Mouse (Mus musculus) intestine, postnatal 0 days (tissue): ENCODE measurements around the gene Ccer2. TPM values are rescaled to one million over a fixed set of nuclear protein-coding genes. Genes with fewer than 3 reads are reported as not detected.

Source experiments
- ATAC-seq: fragments of 200-750 bp; cut with Nextera tagmentation; 2 replicates; pipeline ENCODE4 v1.8.0; 2017; ENCODE audit warnings: mild to moderate bottlenecking, moderate TSS enrichment, moderate library complexity
- H3K27ac ChIP-seq: fragments of 300-500 bp; sonication (generic); 2 replicates; pipeline ENCODE4 v1.5.1; 2014; ENCODE audit warnings: mild to moderate bottlenecking, low read depth, low read length, moderate library complexity
- H3K27me3 ChIP-seq: fragments of 300-500 bp; sonication (generic); replicated peaks from 2 replicates; pipeline ENCODE4 v1.6.1; 2014; ENCODE audit warnings: low read length, mixed read lengths; ENCODE audit not compliant: control insufficient read depth, insufficient read depth
- H3K36me3 ChIP-seq: fragments of 300-500 bp; sonication (generic); 2 replicates; pipeline ENCODE4 v1.6.1; 2014; ENCODE audit warnings: mild to moderate bottlenecking, moderate library complexity; ENCODE audit not compliant: control insufficient read depth, insufficient read depth
- H3K4me1 ChIP-seq: fragments of 300-500 bp; sonication (generic); replicated peaks from 2 replicates; pipeline ENCODE4 v1.6.1; 2014; ENCODE audit warnings: antibody characterized with exemption, low read length, mixed read lengths; ENCODE audit not compliant: control insufficient read depth, insufficient read depth
- H3K4me2 ChIP-seq: fragments of 300-500 bp; sonication (generic); replicated peaks from 2 replicates; pipeline ENCODE4 v1.6.1; 2014; ENCODE audit warnings: low read depth, mild to moderate bottlenecking, moderate library complexity
- H3K4me3 ChIP-seq: fragments of 300-500 bp; sonication (generic); 2 replicates; pipeline ENCODE4 v1.5.1; 2014; ENCODE audit warnings: low read depth, low read length
- H3K9ac ChIP-seq: fragments of 300-500 bp; sonication (generic); 2 replicates; pipeline ENCODE4 v1.6.1; 2014; ENCODE audit warnings: mild to moderate bottlenecking, low read depth, low read length
- H3K9me3 ChIP-seq: fragments of 300-500 bp; sonication (generic); 2 replicates; pipeline ENCODE4 v1.6.1; 2016; ENCODE audit warnings: mixed run types; ENCODE audit not compliant: control insufficient read depth
- CTCF ChIP-seq: sonication (generic); IDR thresholded peaks from 2 replicates; pipeline ENCODE4 v1.5.1; 2016; ENCODE audit warnings: low read depth, mild to moderate bottlenecking, control low read depth, antibody characterized with exemption, moderate library complexity
- WGBS: fragments of 180-500 bp; shearing (Covaris S2); extraction: QIAGEN DNeasy Blood & Tissue Kit; methylation state at CpG from one replicate; pipeline ENCODE4 v1.1.7; 2014; 5-methylcytosine and 5-hydroxymethylcytosine counted together
- polyA plus RNA-seq: library from polyadenylated mRNA; unstranded; fragments of >200 nt; fragmentation: Nextera tagmentation; extraction: Ambion mirVana; gene quantifications from 2 replicates; pipeline ENCODE4 v1.2.1, GENCODE M21; 2015

Gene Ccer2
- polyA plus RNA-seq, 1 experiment from 2014 or later, result not detected

DNA sequence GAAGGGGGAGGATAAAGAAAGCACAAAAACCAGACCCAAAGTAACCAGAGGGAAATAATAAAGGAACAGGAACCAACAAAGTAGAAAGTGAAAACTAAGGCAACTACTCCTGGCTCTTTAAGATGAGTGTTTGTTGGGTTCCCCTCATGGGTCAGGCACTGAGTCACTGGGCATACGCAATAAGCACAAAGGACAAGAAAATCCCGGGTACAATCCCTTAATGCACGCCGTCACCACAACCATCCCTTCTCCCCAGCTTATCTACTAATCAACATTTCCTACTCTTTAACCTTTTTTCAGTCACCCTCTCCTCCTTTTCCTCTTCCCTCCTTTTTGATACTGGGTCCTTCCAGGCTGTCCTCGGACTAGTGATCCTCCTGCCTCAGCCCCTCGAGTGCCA is 9.2 kb downstream of the Ccer2 start:
- no peak for ATAC-seq
- no peaks in the 10 kb centered on the region for H3K27me3 ChIP-seq
- 78% methylated on average over 6 of the region's 6 CpGs for WGBS
- no peaks in the 10 kb centered on the region for H3K4me1 ChIP-seq
- H3K36me3 ChIP-seq, result peaks cover 31% of the 10 kb centered on the region
- no peaks in the 10 kb centered on the region for H3K9me3 ChIP-seq
- H3K9ac ChIP-seq, result 0 out of 2 replicates have a peak overlapping the region, but pooled peaks have one; percentile 65
- H3K4me2 ChIP-seq, result peak overlapping the region; percentile 70
- no peak overlapping the region for H3K27ac ChIP-seq
- TF ChIP-seq CTCF, result no peak
- H3K4me3 ChIP-seq, result no peak overlapping the region

- Histone ChIP-seq H3K27ac (no peak within 1 kb of the TSS), H3K9me3 (no peaks in the 10 kb centered on the region), H3K4me2 (peak within 1 kb of the TSS; percentile 70), H3K36me3 (peaks cover 20% of the 10 kb centered on the region), H3K9ac (peak within 1 kb of the TSS; percentile 82), H3K4me1 (no peaks in the 10 kb centered on the region), H3K4me3 (peak within 1 kb of the TSS; percentile 73), H3K27me3 (no peaks in the 10 kb centered on the region)
- WGBS, result 0% methylated on average over 45 of the region's 45 CpGs
- ATAC-seq, result peak; percentile 97
- TF ChIP-seq CTCF, result peak; percentile 19; the same call in 1 of the 2 replicates
Measured at GRCm38 (mm10) chr7:28766173-28766879, 10.4 kb downstream of the Ccer2 start, which contains the start of gene Sirt2. TSS of gene Sirt2 (plus strand) at chr7:28766735.

GRCm38 (mm10) chr7:28766910-28767309 is 10.9 kb downstream of the Ccer2 start:
- peak overlapping the region; percentile 82 for H3K9ac ChIP-seq
- peak overlapping the region; percentile 70 for H3K4me2 ChIP-seq
- 4% methylated on average over 14 of the region's 14 CpGs for WGBS
- no peak for TF ChIP-seq CTCF
- H3K36me3 ChIP-seq, result peaks cover 14% of the 10 kb centered on the region
- no peak overlapping the region for H3K27ac ChIP-seq
- H3K4me3 ChIP-seq, result peak overlapping the region; percentile 73
- no peaks in the 10 kb centered on the region for H3K27me3 ChIP-seq
- no peaks in the 10 kb centered on the region for H3K4me1 ChIP-seq
- ATAC-seq, result no peak
- no peaks in the 10 kb centered on the region for H3K9me3 ChIP-seq

DNA sequence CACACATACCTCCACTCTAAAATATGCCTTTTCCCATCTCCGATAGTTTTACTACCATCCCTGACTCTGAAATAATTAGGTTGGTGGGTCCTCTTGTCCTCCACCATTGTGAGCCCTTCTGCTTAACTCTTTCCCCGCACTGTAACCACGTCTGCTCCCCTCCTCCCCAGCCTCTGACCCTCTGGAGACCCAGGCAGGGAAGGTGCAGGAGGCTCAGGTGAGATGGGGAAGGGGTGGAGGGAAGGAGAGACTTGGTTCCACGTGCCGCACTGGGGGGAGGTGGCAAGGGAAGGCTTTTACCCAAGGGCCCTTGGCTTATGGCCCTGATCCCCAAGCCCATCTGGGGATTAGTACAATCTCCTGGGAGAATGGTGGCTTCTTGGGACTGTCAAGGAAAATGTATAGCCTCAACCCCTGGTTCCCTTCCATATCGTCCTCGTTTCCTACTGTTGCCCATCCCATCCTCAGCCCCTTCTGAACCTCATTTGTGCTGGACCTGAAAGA is 11.5 kb downstream of the Ccer2 start, which contains the start of gene Nfkbib:
TSS of gene Nfkbib (minus strand) at position 51 of the 504 bp plus-strand sequence.
- H3K4me2 ChIP-seq, result peak within 1 kb of the TSS; percentile 70
- no peaks in the 10 kb centered on the region for H3K9me3 ChIP-seq
- no peak for ATAC-seq
- H3K36me3 ChIP-seq, result peaks cover 14% of the 10 kb centered on the region; the same call in 1 of the 2 replicates
- H3K4me3 ChIP-seq, result peak within 1 kb of the TSS; percentile 73
- no peak within 1 kb of the TSS for H3K27ac ChIP-seq
- 66% methylated on average over 7 of the region's 7 CpGs for WGBS
- peak within 1 kb of the TSS; percentile 82 for H3K9ac ChIP-seq
- H3K27me3 ChIP-seq, result no peaks in the 10 kb centered on the region
- H3K4me1 ChIP-seq, result no peaks in the 10 kb centered on the region
- no peak for TF ChIP-seq CTCF

DNA sequence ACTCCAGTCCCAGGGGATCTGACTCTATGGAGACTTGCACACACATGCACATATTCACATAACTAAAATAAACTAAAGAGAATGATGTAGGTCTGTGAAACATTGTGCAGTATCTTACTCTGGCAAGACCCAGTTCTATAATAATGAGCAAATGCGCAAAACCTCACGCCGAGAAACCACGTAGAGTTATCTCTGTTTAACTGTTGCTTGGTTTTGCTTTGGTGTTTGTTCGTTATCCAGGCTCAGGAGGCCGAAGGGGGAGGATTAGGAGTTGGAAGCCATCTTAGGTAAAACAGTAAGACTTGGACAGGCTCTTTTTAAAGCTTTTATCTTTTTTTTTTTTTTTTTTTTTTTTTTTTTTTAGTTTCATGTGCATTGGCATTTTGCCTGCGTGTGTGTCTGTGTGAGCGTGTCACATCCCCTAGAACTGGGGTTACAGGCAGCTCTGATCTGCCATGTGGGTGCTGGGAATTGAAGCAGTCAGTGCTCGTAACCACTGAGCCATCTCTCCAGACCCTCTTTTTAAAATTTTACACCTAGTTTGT is 13.5 kb downstream of the Ccer2 start:
- no peak for TF ChIP-seq CTCF
- Histone ChIP-seq H3K9me3 (no peaks in the 10 kb centered on the region), H3K4me2 (no peak overlapping the region), H3K36me3 (peaks cover 12% of the 10 kb centered on the region; the same call in 1 of the 2 replicates), H3K27ac (no peak overlapping the region), H3K4me3 (no peak overlapping the region), H3K4me1 (no peaks in the 10 kb centered on the region), H3K27me3 (no peaks in the 10 kb centered on the region), H3K9ac (no peak overlapping the region)
- ATAC-seq, result no peak
- WGBS, result 94% methylated on average over 9 of the region's 9 CpGs

DNA sequence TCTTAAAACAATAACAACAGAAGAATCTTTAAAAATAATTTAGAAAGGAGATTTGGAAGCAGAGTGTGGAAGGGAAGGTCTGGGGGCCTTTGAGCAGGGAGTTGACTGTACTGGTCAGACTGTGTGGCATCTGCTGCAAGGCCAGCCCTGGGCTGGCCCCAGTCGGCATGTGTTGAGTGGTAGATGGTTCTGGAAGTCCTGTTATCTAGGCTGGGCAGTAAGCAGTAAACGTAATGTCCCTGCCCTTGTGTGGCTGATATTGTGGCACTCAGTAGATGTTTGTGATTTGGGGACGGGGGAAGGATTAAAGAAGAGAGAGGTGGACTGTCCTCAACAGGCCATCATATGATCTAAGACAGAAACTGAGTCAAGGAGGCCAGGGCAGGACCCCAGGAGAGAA is 14.3 kb downstream of the Ccer2 start:
- Histone ChIP-seq H3K36me3 (peaks cover 21% of the 10 kb centered on the region; the same call in 1 of the 2 replicates), H3K4me2 (no peak overlapping the region)
- no peak for ATAC-seq

More for the DNA sequence above, 14.3 kb downstream of the Ccer2 start:
- Histone ChIP-seq H3K4me3 (no peak overlapping the region), H3K27me3 (no peaks in the 10 kb centered on the region), H3K27ac (no peak overlapping the region), H3K4me1 (no peaks in the 10 kb centered on the region), H3K9me3 (no peaks in the 10 kb centered on the region), H3K9ac (no peak overlapping the region)
- 80% methylated on average over 3 of the region's 3 CpGs for WGBS
- no peak for TF ChIP-seq CTCF
